19 mouse cellular contexts compared by ENCODE assay signal in genomic region chr11:46343886-46344546, GRCm38 (mm10). TPM values are rescaled to one million over a fixed set of nuclear protein-coding genes. Genes with fewer than 3 reads are reported as not detected.
DNase-seq lines count a peak whose midpoint lies in the region; ATAC-seq and TF ChIP-seq lines count a peak whose summit lies in the region.
"Had no signal": no experiment of that assay in that cellular context is flagged by ENCODE, and none has a peak within 500 bp of the region (broad histone marks: within the 10 kb centered on the region; RNA-seq: fewer than 3 reads in every experiment).

No protein-coding gene starts in this region.

- TF ChIP-seq POLR2A in spleen, adult 2 months (IDR thresholded peaks at IDR 0.05; ENCODE audit: low read depth, low read length): no peak

- no peak for TF ChIP-seq CTCF in spleen, adult 2 months (IDR thresholded peaks at IDR 0.05; ENCODE audit: extremely low read depth, insufficient read depth, insufficient read length, insufficient replicate concordance)

- no peaks in the 10 kb centered on the region for H3K27me3 ChIP-seq in heart, embryonic 15.5 days
- no peaks in the 10 kb centered on the region for H3K27me3 ChIP-seq in spleen, adult 2 months (ENCODE audit: control insufficient read depth, insufficient read depth, low read length)
- H3K27me3 ChIP-seq in kidney, embryonic 15.5 days: no peaks in the 10 kb centered on the region
- H3K27me3 ChIP-seq: heart, embryonic 12.5 days; intestine, embryonic 15.5 days; liver, embryonic 13.5 days; neural tube, embryonic 13.5 days had no signal

- DNase-seq in heart, adult 8-10 months (ENCODE audit: low spot score): no peak
- peak; percentile 90 for DNase-seq in CD4-positive helper T cell, adult 2 months (ENCODE audit: low read depth, low spot score)
- DNase-seq in spleen, adult 2 months (ENCODE audit: low read depth in 1 of 2, low spot score in 2 of 2): peak; percentile 57 to 89
- no peak for DNase-seq in cerebellum, adult 11 months
- DNase-seq: adrenal gland, postnatal 14 days; cerebellum, adult 18-20 months; kidney, postnatal 25 days; liver, embryonic 13.5 days; right cerebral cortex, postnatal 14 days had no signal

- H3K36me3 ChIP-seq in heart, embryonic 15.5 days: no peaks in the 10 kb centered on the region
- no peaks in the 10 kb centered on the region for H3K36me3 ChIP-seq in spleen, adult 2 months (ENCODE audit: control insufficient read depth, insufficient read depth, low read length)
- no peaks in the 10 kb centered on the region for H3K36me3 ChIP-seq in kidney, embryonic 15.5 days
- H3K36me3 ChIP-seq: heart, embryonic 12.5 days; intestine, embryonic 15.5 days; liver, embryonic 13.5 days; neural tube, embryonic 13.5 days had no signal

- 0 out of 2 replicates have a peak overlapping the region, but pooled peaks have one; percentile 7 for H3K27ac ChIP-seq in heart, embryonic 15.5 days
- peak overlapping the region; percentile 76 for H3K27ac ChIP-seq in spleen, adult 2 months (ENCODE audit: insufficient read depth, low read length)
- no peak overlapping the region for H3K27ac ChIP-seq in kidney, embryonic 15.5 days
- H3K27ac ChIP-seq: intestine, embryonic 15.5 days; left cerebral cortex, adult 2 months; liver, embryonic 13.5 days; neural tube, embryonic 13.5 days had no signal

- H3K4me1 ChIP-seq in heart, embryonic 15.5 days (replicated peaks): peaks cover 19% of the 10 kb centered on the region
- peaks cover 15% of the 10 kb centered on the region; the same call in 1 of the 2 replicates for H3K4me1 ChIP-seq in spleen, adult 2 months (ENCODE audit: control insufficient read depth, insufficient read depth, insufficient read length)
- no peaks in the 10 kb centered on the region for H3K4me1 ChIP-seq in kidney, embryonic 15.5 days
- H3K4me1 ChIP-seq: intestine, embryonic 15.5 days had no signal

- WGBS in heart, embryonic 15.5 days: 49% methylated on average over 5 of the region's 5 CpGs
- WGBS in spleen, adult 2 months: 11% methylated on average over 5 of the region's 5 CpGs
- 40% methylated on average over 5 of the region's 5 CpGs for WGBS in kidney, embryonic 15.5 days

- no peaks in the 10 kb centered on the region for H3K9me3 ChIP-seq in heart, embryonic 15.5 days (replicated peaks)
- H3K9me3 ChIP-seq in kidney, embryonic 15.5 days (replicated peaks): no peaks in the 10 kb centered on the region
- H3K9me3 ChIP-seq: heart, embryonic 12.5 days; intestine, embryonic 15.5 days; liver, embryonic 13.5 days; neural tube, embryonic 13.5 days had no signal

- H3K9ac ChIP-seq in heart, embryonic 15.5 days: no peak overlapping the region
- H3K9ac ChIP-seq in kidney, embryonic 15.5 days: no peak overlapping the region
- H3K9ac ChIP-seq: heart, embryonic 12.5 days; intestine, embryonic 15.5 days; liver, embryonic 13.5 days; neural tube, embryonic 13.5 days had no signal

- H3K4me3 ChIP-seq in heart, embryonic 15.5 days: no peak overlapping the region
- no peak overlapping the region for H3K4me3 ChIP-seq in spleen, adult 2 months (ENCODE audit: extremely low read depth, insufficient read depth, insufficient read length)
- H3K4me3 ChIP-seq in kidney, embryonic 15.5 days (replicated peaks): no peak overlapping the region
- H3K4me3 ChIP-seq: heart, embryonic 12.5 days; intestine, embryonic 15.5 days; left cerebral cortex, adult 2 months; liver, embryonic 13.5 days; neural tube, embryonic 13.5 days had no signal

- no peak for ATAC-seq in heart, embryonic 15.5 days (replicated peaks; ENCODE audit: insufficient number of reproducible peaks, insufficient read depth, low FRiP score, low read depth)
- ATAC-seq in hematopoietic stem cell, adult 5-6 weeks (replicated peaks in 1 of 2; ENCODE audit: insufficient read depth in 1 of 2, low FRiP score in 2 of 2, low TSS enrichment in 1 of 2, low read depth in 1 of 2, poor library complexity in 2 of 2, severe bottlenecking in 2 of 2): peak; percentile 96 to 98
- no peak for ATAC-seq in kidney, embryonic 15.5 days (replicated peaks; ENCODE audit: low FRiP score)
- no peak for ATAC-seq in erythroid progenitor cell, adult 5-6 weeks (replicated peaks; ENCODE audit: low FRiP score, poor library complexity, severe bottlenecking)
- ATAC-seq: intestine, embryonic 15.5 days; Patski had no signal

- no peak overlapping the region for H3K4me2 ChIP-seq in heart, embryonic 15.5 days
- no peak overlapping the region for H3K4me2 ChIP-seq in kidney, embryonic 15.5 days
- H3K4me2 ChIP-seq: heart, embryonic 12.5 days; intestine, embryonic 15.5 days; liver, embryonic 13.5 days; midbrain, embryonic 11.5 days; neural tube, embryonic 13.5 days had no signal

RNA-seq across cellular contexts. Expression of gene Cyfip2, which starts 31.4 kb away (rescaled TPM):
- polyA plus RNA-seq in heart, embryonic 15.5 days (2015; fragmentation: Nextera tagmentation; extraction: Ambion mirVana): 7.2 and 12.1 TPM in 2 replicates
- 10 to 100 TPM; 63.9 to 70.3 (median 66.7) TPM for total RNA-seq in heart, adult 8-10 months (2022)
- 79.8 and 93.2 TPM in 2 replicates for total RNA-seq in hematopoietic stem cell, adult 5-6 weeks (2017)
- polyA plus RNA-seq in spleen, adult 2 months (2012; rRNA removed): 41.4 and 43.1 TPM in 2 replicates
- 15.3 and 15.5 TPM in 2 replicates for polyA plus RNA-seq in kidney, embryonic 15.5 days (2015; fragmentation: Nextera tagmentation; extraction: Ambion mirVana)
- 42.9 and 56.6 TPM in 2 replicates for total RNA-seq in erythroid progenitor cell, adult 5-6 weeks (2015; ENCODE audit: low replicate concordance)
- 13.5 and 14.4 TPM in 2 replicates for total RNA-seq in erythroid progenitor cell, adult 5-6 weeks (2017; ENCODE audit: low replicate concordance)

RNA-seq across cellular contexts. Expression of gene Itk, which starts 45.3 kb away (rescaled TPM):
- polyA plus RNA-seq in heart, embryonic 15.5 days (2015; fragmentation: Nextera tagmentation; extraction: Ambion mirVana): 0.20 and 2.3 TPM in 2 replicates
- total RNA-seq in heart, adult 8-10 months (2022): under 1 TPM; 0.14 to 0.22 (median 0.17) TPM
- 2.9 and 6.0 TPM in 2 replicates for total RNA-seq in hematopoietic stem cell, adult 5-6 weeks (2017)
- polyA plus RNA-seq in spleen, adult 2 months (2012; rRNA removed): 9.8 and 11.5 TPM in 2 replicates
- 0.18 and 0.28 TPM in 2 replicates for polyA plus RNA-seq in kidney, embryonic 15.5 days (2015; fragmentation: Nextera tagmentation; extraction: Ambion mirVana)
- total RNA-seq in erythroid progenitor cell, adult 5-6 weeks (2015; ENCODE audit: low replicate concordance): 3.2 and 5.0 TPM in 2 replicates
- total RNA-seq in erythroid progenitor cell, adult 5-6 weeks (2017; ENCODE audit: low replicate concordance): 2.2 and 2.9 TPM in 2 replicates
- polyA plus RNA-seq: heart, embryonic 12.5 days; midbrain, embryonic 11.5 days; neural tube, embryonic 13.5 days had no signal

RNA-seq across cellular contexts. Expression of gene Fam71b, which starts 52.3 kb away (rescaled TPM):
- polyA plus RNA-seq in heart, embryonic 15.5 days (2015; fragmentation: Nextera tagmentation; extraction: Ambion mirVana): not detected in 2 replicates
- total RNA-seq in heart, adult 8-10 months (2022): not detected
- total RNA-seq in hematopoietic stem cell, adult 5-6 weeks (2017): not detected in 2 replicates
- polyA plus RNA-seq in spleen, adult 2 months (2012; rRNA removed): 0.69 and 1.2 TPM in 2 replicates
- polyA plus RNA-seq in kidney, embryonic 15.5 days (2015; fragmentation: Nextera tagmentation; extraction: Ambion mirVana): not detected in 2 replicates
- not detected in 2 replicates for total RNA-seq in erythroid progenitor cell, adult 5-6 weeks (2015; ENCODE audit: low replicate concordance)
- not detected in 2 replicates for total RNA-seq in erythroid progenitor cell, adult 5-6 weeks (2017; ENCODE audit: low replicate concordance)
- total RNA-seq: adrenal gland, postnatal 14 days; left cerebral cortex, adult 2 months had no signal
- polyA plus RNA-seq: heart, embryonic 12.5 days; intestine, embryonic 15.5 days; liver, embryonic 13.5 days; midbrain, embryonic 11.5 days; neural tube, embryonic 13.5 days; Patski had no signal

Comparison
In these comparisons a context has a peak if more than half of its experiments do, and no peak if none do; other contexts are left out.
1. ATAC-seq: peak in hematopoietic stem cell, adult 5-6 weeks (2 of 2); none in heart, embryonic 15.5 days (single experiment), kidney, embryonic 15.5 days (single experiment) and erythroid progenitor cell, adult 5-6 weeks (single experiment).
2. DNase-seq: peak in CD4-positive helper T cell, adult 2 months (single experiment) and spleen, adult 2 months (2 of 2); none in heart, adult 8-10 months (single experiment) and cerebellum, adult 11 months (single experiment).